Mouse (Mus musculus) G1E-ER4 (cell line): Measurements from ENCODE around the gene Bspry. TPM values are rescaled to one million over a fixed set of nuclear protein-coding genes. Genes with fewer than 3 reads are reported as not detected.

Experiments
- GATA1 ChIP-seq: IDR thresholded peaks from one replicate; pipeline ENCODE4 v1.8.0; 2012; ENCODE audit warnings: low read length, inconsistent platforms
- polyA plus RNA-seq: library from polyadenylated mRNA; stranded (reverse); fragments of >175 nt; gene quantifications from 2 replicates; pipeline ENCODE4 v1.2.3, GENCODE M21; 2012

Gene Bspry
- polyA plus RNA-seq, 1 experiment = 0.03 TPM

DNA sequence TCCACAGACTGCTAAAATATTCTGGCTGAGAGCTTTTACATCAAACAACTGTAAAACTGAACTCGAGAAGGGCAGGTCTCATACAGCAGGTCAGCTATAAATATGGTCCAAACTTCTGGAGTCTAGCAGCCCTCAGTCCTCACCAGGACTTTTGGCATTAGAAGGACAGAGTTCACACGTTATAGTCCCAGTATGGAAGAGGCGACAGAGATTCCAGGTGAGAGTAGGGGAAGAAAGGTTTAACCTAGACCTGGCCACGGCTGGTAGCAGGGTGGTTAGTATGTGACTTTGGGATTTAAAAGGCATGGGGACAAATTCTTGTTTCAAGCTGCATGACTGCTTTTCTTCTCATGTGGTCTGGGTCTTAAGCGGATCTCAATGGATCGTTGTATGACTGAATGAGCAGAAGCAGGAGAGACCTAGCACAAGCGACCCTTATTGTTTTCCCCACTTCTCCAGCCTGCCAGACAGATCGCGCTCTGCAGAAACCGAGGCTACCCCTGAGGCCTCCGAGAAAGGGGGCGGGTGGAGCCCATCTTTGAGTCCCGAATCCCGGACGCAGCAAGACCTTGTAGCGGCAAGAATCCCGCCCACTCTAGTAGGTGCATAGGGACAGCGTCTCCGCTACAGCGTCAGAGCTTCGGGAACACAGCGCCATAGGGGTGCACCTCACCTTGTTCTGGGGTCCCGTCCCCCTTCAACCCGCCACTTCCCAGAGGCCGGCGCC, 39.4 kb downstream of the Bspry start:
- TF ChIP-seq GATA1 = no peak

DNA sequence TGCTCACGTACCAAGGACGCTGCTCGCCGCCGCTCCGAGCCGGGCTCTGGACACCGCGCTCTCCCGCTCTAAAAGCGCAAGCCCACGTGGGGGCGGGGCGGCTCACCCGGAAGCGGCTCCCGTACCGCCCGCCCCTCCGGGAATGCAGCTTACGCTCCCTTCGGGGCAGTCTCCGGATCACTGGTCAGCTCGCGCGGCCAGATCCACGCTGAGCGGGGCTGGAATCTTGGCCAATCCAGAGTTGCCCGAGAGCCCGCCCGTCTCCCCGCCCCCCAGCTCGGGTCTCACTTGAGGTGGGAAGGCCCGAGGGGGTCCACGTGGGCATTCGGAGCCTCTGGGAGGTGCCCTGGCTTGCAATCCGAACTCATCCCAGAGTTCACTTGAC, 40.0 kb downstream of the Bspry start, which contains the start of gene Alad:
Alad (minus strand) TSS at position 70 of the 385 bp plus-strand sequence.
- TF ChIP-seq GATA1 = no peak

DNA sequence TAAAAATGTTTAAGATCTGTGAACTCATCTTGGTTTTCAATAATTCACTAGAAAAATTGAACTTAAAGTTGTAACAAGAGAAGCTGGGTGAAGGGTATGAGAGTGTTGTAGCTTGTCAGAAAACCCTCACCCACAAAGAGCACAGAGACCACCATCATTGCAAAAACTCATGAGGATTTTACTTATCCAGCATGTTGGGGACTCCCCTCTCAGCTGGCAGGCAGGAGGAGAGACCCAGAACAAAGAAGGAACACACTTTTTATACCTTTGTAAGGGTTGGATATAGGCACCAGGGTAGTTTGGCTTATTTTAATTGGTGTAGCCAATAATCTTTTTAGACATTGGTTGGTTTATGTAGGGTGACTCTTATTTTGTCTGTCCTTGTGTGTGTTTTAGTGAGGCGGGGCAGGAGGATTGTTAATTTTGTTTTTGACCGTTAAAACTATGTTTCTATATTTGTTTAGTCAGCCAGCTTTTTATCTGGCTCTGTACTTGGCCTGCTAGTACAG, 41.1 kb downstream of the Bspry start:
- no peak for TF ChIP-seq GATA1

DNA sequence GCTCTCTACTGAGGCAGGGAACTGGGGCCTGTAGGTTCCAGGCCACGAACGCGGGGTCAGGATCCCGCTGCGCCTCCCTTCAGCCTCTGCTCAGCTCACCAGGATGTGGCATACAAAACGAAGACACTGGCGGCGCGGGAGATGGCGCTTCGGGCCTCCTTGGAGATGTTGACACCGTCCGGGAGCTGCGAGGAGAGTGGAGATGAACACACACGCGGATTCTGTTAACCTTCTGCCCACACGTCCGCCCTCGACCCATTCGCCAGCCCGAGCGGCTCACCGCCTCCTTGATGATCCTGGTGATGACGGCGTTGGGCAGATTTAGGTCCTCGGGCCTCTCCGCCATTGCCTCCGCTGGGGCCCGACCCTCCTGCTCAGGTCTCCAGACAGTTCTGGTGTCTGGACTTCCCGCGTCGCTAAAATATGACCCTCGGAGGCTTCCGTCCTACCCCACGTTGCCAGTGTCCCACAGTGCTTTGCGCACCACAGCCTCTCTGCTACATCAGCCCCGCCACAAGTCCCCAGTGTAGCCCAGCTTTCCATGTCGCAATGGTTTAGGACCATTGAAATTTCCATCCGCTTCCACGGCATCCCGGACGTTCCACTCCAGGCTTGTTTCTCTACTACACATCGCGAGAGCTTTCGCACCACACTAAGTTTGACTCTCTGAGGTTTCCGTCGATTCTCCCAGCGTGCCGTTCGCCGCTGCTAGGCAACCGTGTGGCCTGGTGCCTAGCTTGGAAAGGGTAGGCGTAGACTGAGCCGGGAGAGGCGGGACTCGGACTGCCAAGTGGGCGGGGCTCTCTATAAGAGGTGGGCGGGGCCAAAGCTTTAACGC, 45.0 kb downstream of the Bspry start, which contains the start of the genes Pole3 and 4933430I17Rik:
Pole3 (minus strand) TSS at position 418 of the 838 bp plus-strand sequence.
4933430I17Rik (plus strand) TSS at position 719 of the 838 bp plus-strand sequence.
- TF ChIP-seq GATA1 = no peak

DNA sequence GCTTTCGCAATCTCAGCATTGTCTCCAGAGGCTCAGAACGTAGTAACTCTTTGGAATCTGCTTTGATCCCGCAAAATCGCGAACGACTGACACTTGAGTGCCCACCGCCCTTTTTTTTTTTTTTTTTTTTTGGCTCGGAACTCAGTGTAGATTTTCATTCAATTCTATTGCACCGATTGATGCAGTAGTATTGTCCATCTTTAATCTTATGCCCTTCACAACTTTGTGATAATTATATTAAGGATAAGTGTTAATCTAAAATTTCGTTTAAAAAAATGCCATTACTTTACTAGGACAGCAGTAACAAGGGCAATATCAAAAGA, 45.6 kb downstream of the Bspry start:
- TF ChIP-seq GATA1 = no peak

DNA sequence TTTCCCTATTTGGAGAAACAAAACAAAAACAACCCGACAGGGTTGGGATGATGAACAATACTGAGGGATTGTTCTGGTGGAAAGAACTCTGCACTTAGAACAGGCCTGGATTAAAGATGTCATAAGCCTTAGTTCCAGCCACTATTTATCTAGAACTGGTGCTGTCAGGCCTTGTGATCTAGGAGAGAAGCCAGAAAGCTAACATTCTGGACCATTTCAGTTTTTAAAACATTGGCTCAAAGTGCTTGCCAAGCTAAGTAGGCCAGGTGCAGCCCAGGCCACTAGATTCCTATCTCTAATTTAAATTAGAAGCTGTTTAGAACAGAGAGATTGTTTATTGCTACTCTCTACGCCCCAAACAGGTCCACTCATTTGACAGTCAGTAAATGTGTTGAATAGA, 46.4 kb downstream of the Bspry start:
- no peak for TF ChIP-seq GATA1

DNA sequence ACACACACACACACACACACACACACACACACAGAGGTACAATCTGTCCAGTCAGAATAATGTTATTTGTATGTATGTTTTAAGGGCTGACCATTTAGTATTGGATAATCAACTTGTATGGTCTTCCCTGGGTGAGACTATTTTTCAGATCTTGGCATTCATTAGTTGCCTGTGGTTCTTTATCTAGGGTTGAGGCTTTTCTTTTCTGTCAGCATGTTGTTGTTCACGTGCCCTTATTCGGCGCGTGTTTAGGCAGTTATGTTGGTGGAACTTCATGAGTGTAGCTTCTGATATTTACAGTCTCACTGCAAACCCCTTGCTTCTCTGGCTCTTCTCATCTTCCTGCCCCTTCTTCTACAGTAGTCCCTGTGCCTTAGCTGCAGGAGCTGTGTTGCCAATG, 47.8 kb downstream of the Bspry start:
- TF ChIP-seq GATA1 = no peak

DNA sequence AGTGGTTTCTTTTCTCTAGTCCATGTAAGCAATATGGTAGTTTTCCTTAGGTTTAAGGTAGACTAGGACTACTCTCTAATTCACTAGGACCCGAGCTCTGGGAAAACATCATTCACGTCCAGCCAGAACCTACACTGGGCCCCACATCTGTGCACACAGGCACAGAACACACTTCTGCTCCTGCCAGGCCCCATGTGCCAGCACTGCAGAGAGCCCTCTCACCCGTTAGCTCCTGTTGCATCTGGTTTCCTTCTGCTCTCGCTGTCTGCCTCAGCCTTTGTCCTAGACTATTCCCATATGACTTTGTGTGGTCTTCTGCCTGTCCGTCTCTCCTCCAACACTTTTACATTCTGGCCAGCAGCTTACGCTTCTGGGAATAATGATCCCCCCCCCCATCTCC, 53.9 kb downstream of the Bspry start:
- TF ChIP-seq GATA1 = no peak

DNA sequence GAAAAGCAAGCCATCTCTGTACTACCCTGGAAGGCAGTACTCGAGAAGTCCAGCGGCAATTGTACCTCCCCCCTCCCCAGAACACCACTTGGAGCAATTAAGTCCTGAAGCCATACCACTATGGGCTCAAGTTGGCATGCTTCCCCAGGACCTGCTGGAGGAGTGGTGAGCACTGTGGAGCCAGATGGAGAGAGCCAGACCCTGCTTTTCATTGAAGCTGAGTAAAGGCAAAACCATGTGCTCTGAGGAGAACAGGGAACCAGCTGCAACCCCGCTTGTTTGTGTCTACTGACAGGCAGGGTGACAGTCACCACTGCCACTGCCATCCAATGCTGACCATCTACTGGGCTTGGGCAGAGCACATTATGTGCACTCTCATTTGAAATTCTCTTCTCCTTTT, 61.9 kb downstream of the Bspry start:
- TF ChIP-seq GATA1 = no peak

DNA sequence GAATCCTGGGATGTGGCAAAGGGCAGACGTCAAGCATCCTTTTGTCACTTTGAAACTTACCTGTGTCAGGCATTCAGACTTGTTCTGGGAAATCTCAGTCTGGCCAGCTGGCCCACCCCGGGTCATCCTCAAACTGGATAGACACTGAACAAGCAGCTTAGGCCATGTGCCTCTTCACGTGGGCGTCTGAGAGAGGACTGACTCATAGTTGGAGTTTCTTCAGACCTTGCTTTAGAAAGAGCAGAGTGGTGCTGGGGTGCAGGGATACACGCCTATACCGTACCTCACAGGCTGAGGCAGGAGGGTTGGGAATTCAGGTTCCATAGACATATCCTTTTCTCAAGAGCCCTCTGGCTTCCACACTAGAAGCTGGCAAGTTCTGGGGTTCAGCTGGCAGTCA, 63.9 kb downstream of the Bspry start:
- TF ChIP-seq GATA1 = no peak

DNA sequence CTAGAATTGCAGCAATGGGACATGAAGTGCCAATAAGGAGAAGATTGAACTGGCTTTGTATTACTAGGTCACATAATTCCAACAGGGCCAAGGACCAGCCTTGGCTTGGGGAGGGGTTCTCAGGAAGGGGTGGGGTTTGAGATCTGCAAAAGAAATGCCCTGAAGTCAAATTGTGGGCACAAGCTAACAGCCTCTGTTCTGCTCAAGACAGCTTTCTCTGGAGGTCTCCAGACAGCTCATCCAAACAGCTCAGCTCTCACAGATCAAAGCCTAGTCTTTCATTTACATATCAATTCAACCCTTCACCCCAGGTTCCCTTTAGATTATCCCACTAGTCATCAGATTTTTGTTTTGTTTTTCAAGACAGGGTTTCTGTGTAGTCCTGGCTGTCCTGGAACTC, 64.9 kb downstream of the Bspry start:
- no peak for TF ChIP-seq GATA1

Other genes starting within 250 kb of the Bspry start
- not detected in 2 replicates for gene Zfp37, start 249.0 kb upstream of the Bspry start, polyA plus RNA-seq
- 0.11 and 0.18 TPM in 2 replicates for gene Slc31a2, start 217.5 kb upstream of the Bspry start, polyA plus RNA-seq
- 15.9 and 16.5 TPM in 2 replicates for gene Fkbp15, start 119.5 kb upstream of the Bspry start, polyA plus RNA-seq
- 2.6 and 3.4 TPM in 2 replicates for gene Slc31a1, start 119.3 kb upstream of the Bspry start, polyA plus RNA-seq
- 7.5 and 50.0 TPM in 2 replicates for gene Cdc26, start 71.4 kb upstream of the Bspry start, polyA plus RNA-seq
- gene Prpf4, start 71.3 kb upstream of the Bspry start, polyA plus RNA-seq = 1.9 and 3.8 TPM in 2 replicates
- gene Rnf183, start 44.8 kb upstream of the Bspry start, polyA plus RNA-seq = not detected in 2 replicates
- 0.30 and 0.59 TPM in 2 replicates for gene Wdr31, start 9.2 kb upstream of the Bspry start, polyA plus RNA-seq
- gene Hdhd3, start 23.4 kb downstream of the Bspry start, polyA plus RNA-seq = 3.7 and 5.4 TPM in 2 replicates
- gene Alad, start 39.9 kb downstream of the Bspry start, polyA plus RNA-seq = 478 and 558 TPM in 2 replicates
- 45.1 and 53.6 TPM in 2 replicates for gene Pole3, start 45.0 kb downstream of the Bspry start, polyA plus RNA-seq
- gene 4933430I17Rik, start 45.3 kb downstream of the Bspry start, polyA plus RNA-seq = not detected in 2 replicates
- gene Rgs3, start 79.8 kb downstream of the Bspry start, polyA plus RNA-seq = not detected in 2 replicates